Mouse (Mus musculus): ENCODE results near the gene B4galnt3. TPM values are rescaled to one million over a fixed set of nuclear protein-coding genes. Genes with fewer than 3 reads are reported as not detected.

Gene B4galnt3
- polyA plus RNA-seq, 1 experiment from 2014 or later, result 0.13 TPM

DNA sequence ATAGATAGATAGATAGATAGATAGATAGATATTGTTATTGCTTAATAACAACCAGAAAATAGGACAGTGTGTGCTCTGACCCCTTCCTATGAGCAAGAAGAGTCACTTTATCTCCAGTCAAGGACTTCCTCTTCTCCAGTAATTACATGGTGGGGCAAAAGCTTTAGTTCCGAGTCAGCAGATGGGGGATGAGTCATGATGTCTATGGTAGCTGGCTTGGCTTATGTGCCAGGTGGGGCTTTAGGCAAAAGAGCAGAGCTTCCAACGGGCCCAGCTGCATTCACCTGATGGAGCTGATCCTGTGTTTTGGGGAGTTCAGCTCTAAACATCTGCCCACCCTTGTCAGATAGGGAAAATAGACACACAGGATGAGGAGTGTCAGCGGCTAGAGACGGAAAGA lies 138.8 kb downstream of the B4galnt3 start:
- WGBS, result 91% methylated on average over 4 of the region's 4 CpGs
- no peak for ATAC-seq (ENCODE audit: low FRiP score, low read depth)
- H3K27me3 ChIP-seq, result no peaks in the 10 kb centered on the region

DNA sequence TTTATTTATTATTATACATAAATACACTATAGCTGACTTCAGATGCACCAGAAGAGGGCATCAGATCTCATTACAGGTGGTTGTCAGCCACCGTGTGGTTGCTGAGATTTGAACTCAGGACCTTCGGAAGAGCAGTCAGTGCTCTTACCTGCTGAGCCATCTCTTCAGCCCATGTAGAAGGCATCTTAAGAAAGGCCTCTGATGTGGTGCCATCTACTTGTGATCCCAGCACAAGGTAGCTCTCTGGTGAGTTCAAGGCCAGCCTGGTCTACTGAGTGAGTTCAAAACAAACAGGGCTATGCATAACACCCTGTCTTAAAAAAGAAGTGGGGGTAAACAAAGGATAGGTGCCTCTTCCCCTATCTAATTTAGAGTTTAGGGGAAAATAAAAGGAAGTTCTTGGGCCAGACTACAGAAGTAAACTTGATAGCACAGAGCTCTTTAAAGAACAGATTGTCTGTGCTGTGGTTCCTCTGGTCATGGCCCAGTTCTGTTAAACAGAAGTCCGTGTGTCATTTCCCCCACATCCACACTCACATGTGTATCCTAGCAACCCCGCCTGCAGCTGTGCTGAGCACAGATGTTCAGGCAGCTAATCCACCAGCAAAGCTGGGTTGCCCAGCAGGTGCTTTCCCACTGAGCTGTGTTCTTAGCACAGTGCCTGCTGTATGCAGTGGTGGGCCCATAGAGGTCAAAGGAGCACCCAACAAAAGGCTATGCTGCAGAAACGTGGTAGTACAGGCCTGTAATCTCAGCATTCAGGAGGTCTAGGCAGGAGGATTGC lies 139.6 kb downstream of the B4galnt3 start:
- no peak overlapping the region for H3K9ac ChIP-seq (replicated peaks)
- H3K27me3 ChIP-seq, result no peaks in the 10 kb centered on the region
- no peaks in the 10 kb centered on the region for H3K9me3 ChIP-seq
- no peak overlapping the region for H3K4me3 ChIP-seq
- no peak for ATAC-seq (ENCODE audit: low FRiP score, low read depth)
- no peak overlapping the region for H3K4me2 ChIP-seq (replicated peaks)
- no peak overlapping the region for H3K27ac ChIP-seq (replicated peaks)
- 53% methylated on average over 5 of the region's 5 CpGs for WGBS
- peaks cover 12% of the 10 kb centered on the region for H3K4me1 ChIP-seq
- H3K36me3 ChIP-seq, result no peaks in the 10 kb centered on the region

More for the DNA sequence above, 138.8 kb downstream of the B4galnt3 start:
- Histone ChIP-seq H3K27ac (replicated peaks) (no peak overlapping the region), H3K4me1 (peaks cover 12% of the 10 kb centered on the region), H3K4me3 (no peak overlapping the region), H3K4me2 (replicated peaks) (no peak overlapping the region), H3K9me3 (no peaks in the 10 kb centered on the region), H3K36me3 (no peaks in the 10 kb centered on the region), H3K9ac (replicated peaks) (no peak overlapping the region)

Other genes with a start within 250 kb of the B4galnt3 start
- gene Ninj2, start 201.2 kb downstream of the B4galnt3 start, polyA plus RNA-seq (2016; fragmentation: Nextera tagmentation; extraction: Ambion mirVana), result not detected in 2 replicates
- gene D330020A13Rik, start 195 bp downstream of the B4galnt3 start, polyA plus RNA-seq (2016; fragmentation: Nextera tagmentation; extraction: Ambion mirVana), result not detected in 2 replicates
- 64.7 and 65.9 TPM in 2 replicates for gene Kdm5a, start 69.6 kb upstream of the B4galnt3 start, polyA plus RNA-seq (2016; fragmentation: Nextera tagmentation; extraction: Ambion mirVana)
- 24.6 and 25.2 TPM in 2 replicates for gene Ccdc77, start 69.8 kb upstream of the B4galnt3 start, polyA plus RNA-seq (2016; fragmentation: Nextera tagmentation; extraction: Ambion mirVana)
- gene Il17ra, start 168.7 kb upstream of the B4galnt3 start, polyA plus RNA-seq (2016; fragmentation: Nextera tagmentation; extraction: Ambion mirVana), result 3.6 and 3.8 TPM in 2 replicates
- gene Tmem121b, start 199.2 kb upstream of the B4galnt3 start, polyA plus RNA-seq (2016; fragmentation: Nextera tagmentation; extraction: Ambion mirVana), result 2.5 and 3.0 TPM in 2 replicates
- gene Hdhd5, start 236.8 kb upstream of the B4galnt3 start, polyA plus RNA-seq (2016; fragmentation: Nextera tagmentation; extraction: Ambion mirVana), result 19.0 and 19.4 TPM in 2 replicates